Mouse (Mus musculus) thymus, adult 2 months (tissue): ENCODE measurements around the gene Lta.

Source experiments
- CTCF ChIP-seq: fragments of 200-500 bp; IDR thresholded peaks from 2 replicates; pipeline ENCODE4 v1.5.1; 2012; ENCODE audit warnings: mild to moderate bottlenecking, control low read depth, low read length, moderate library complexity, borderline replicate concordance; ENCODE audit not compliant: control insufficient read depth, poor library complexity, insufficient read depth; ENCODE audit errors: extremely low read depth
- POLR2A ChIP-seq: fragments of 200-500 bp; IDR thresholded peaks from 2 replicates; pipeline ENCODE4 v1.6.1; 2012; ENCODE audit warnings: mild to moderate bottlenecking, low read length, control low read depth, moderate library complexity; ENCODE audit not compliant: control insufficient read depth, poor library complexity, insufficient read depth; ENCODE audit errors: extremely low read depth

DNA sequence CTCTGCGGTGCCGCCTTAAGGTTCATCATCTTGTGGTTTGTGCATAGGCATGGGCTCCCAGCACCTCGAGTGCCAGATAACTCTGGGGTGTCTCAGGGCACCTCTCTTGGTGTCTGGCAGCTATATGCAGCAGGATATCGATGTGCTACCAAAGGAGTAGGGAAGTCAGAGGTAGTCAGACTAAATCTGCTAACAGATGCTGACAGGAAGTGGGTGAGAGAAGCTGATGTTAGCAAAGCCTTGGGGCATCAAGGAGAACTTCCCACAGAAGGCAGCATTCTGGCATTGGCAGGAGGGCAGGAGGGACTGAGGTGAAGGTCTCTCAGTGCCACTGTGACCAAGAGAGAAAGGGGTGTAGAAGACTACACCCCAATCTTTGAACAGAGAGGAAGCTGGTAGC is 15.1 kb downstream of the Lta start:
- TF ChIP-seq POLR2A = no peak
- no peak for TF ChIP-seq CTCF
